28 mouse cellular contexts compared by ENCODE assay signal in genomic region chrX:53085559-53085958, GRCm38 (mm10).
DNase-seq lines count a peak whose midpoint lies in the region; ATAC-seq and TF ChIP-seq lines count a peak whose summit lies in the region.
"Had no signal": no experiment of that assay in that cellular context is flagged by ENCODE, and none has a peak within 500 bp of the region (broad histone marks: within the 10 kb centered on the region; RNA-seq: fewer than 3 reads in every experiment).

No protein-coding gene starts in this region.

- no peaks in the 10 kb centered on the region for H3K36me3 ChIP-seq in embryonic facial prominence, embryonic 14.5 days (ENCODE audit: control insufficient read depth, insufficient read depth, low read length)
- H3K36me3 ChIP-seq in limb, embryonic 14.5 days (ENCODE audit: control insufficient read depth, insufficient read depth, low read length), result no peaks in the 10 kb centered on the region
- H3K36me3 ChIP-seq: embryonic facial prominence, embryonic 12.5 days; forebrain, embryonic 12.5 days; forebrain, embryonic 15.5 days; heart, embryonic 12.5 days; heart, embryonic 15.5 days; hindbrain, embryonic 10.5 days; hindbrain, embryonic 13.5 days had no signal

- H3K9me3 ChIP-seq in embryonic facial prominence, embryonic 14.5 days (ENCODE audit: control insufficient read depth, low read length), result no peaks in the 10 kb centered on the region
- H3K9me3 ChIP-seq in limb, embryonic 14.5 days (ENCODE audit: control insufficient read depth, low read length), result no peaks in the 10 kb centered on the region
- H3K9me3 ChIP-seq: embryonic facial prominence, embryonic 12.5 days; forebrain, embryonic 12.5 days; forebrain, embryonic 15.5 days; heart, embryonic 12.5 days; heart, embryonic 15.5 days; hindbrain, embryonic 10.5 days; hindbrain, embryonic 13.5 days had no signal

- H3K9ac ChIP-seq in embryonic facial prominence, embryonic 14.5 days (ENCODE audit: low read depth, low read length), result no peak overlapping the region
- H3K9ac ChIP-seq in limb, embryonic 14.5 days (ENCODE audit: low read depth, low read length, severe bottlenecking), result no peak overlapping the region
- H3K9ac ChIP-seq: embryonic facial prominence, embryonic 12.5 days; forebrain, embryonic 12.5 days; forebrain, embryonic 15.5 days; heart, embryonic 12.5 days; heart, embryonic 15.5 days; hindbrain, embryonic 13.5 days had no signal

- no peak for ATAC-seq in embryonic facial prominence, embryonic 14.5 days (ENCODE audit: low read depth)
- ATAC-seq in limb, embryonic 14.5 days (ENCODE audit: low FRiP score, low read depth), result peak; percentile 86
- ATAC-seq: activated CD4-positive, CD25-positive, alpha-beta regulatory T cell, adult 4 months; forebrain, embryonic 15.5 days; hindbrain, embryonic 16.5 days had no signal

- no peaks in the 10 kb centered on the region for H3K27me3 ChIP-seq in embryonic facial prominence, embryonic 14.5 days (replicated peaks; ENCODE audit: control insufficient read depth, insufficient read depth, low read length)
- no peaks in the 10 kb centered on the region for H3K27me3 ChIP-seq in limb, embryonic 14.5 days (ENCODE audit: control insufficient read depth, insufficient read depth, low read length)
- H3K27me3 ChIP-seq: embryonic facial prominence, embryonic 12.5 days; forebrain, embryonic 12.5 days; forebrain, embryonic 15.5 days; heart, embryonic 12.5 days; heart, embryonic 15.5 days; hindbrain, embryonic 13.5 days had no signal

- no peak overlapping the region for H3K4me3 ChIP-seq in embryonic facial prominence, embryonic 14.5 days (ENCODE audit: low read depth, low read length)
- no peak overlapping the region for H3K4me3 ChIP-seq in limb, embryonic 14.5 days (replicated peaks; ENCODE audit: low read length)
- H3K4me3 ChIP-seq: embryonic facial prominence, embryonic 12.5 days; erythroblast, embryonic 14.5 days; forebrain, embryonic 12.5 days; forebrain, embryonic 15.5 days; gastrocnemius, adult 2 months; heart, embryonic 12.5 days; heart, embryonic 15.5 days; hindbrain, embryonic 10.5 days; hindbrain, embryonic 13.5 days had no signal

- no peak overlapping the region for H3K4me2 ChIP-seq in embryonic facial prominence, embryonic 14.5 days (ENCODE audit: low read depth, low read length)
- H3K4me2 ChIP-seq in limb, embryonic 14.5 days (replicated peaks; ENCODE audit: low read depth, low read length, severe bottlenecking), result no peak overlapping the region
- H3K4me2 ChIP-seq: embryonic facial prominence, embryonic 12.5 days; forebrain, embryonic 12.5 days; forebrain, embryonic 15.5 days; heart, embryonic 12.5 days; heart, embryonic 15.5 days; hindbrain, embryonic 13.5 days had no signal

- H3K4me1 ChIP-seq in embryonic facial prominence, embryonic 14.5 days (ENCODE audit: control insufficient read depth, insufficient read depth, low read length), result no peaks in the 10 kb centered on the region
- H3K4me1 ChIP-seq in limb, embryonic 14.5 days (ENCODE audit: control insufficient read depth, insufficient read depth, low read length), result peaks cover 11% of the 10 kb centered on the region
- H3K4me1 ChIP-seq: embryonic facial prominence, embryonic 12.5 days; forebrain, embryonic 12.5 days; forebrain, embryonic 15.5 days; heart, embryonic 15.5 days; hindbrain, embryonic 10.5 days; hindbrain, embryonic 13.5 days had no signal

- no peak overlapping the region for H3K27ac ChIP-seq in embryonic facial prominence, embryonic 14.5 days (replicated peaks; ENCODE audit: low read depth, low read length)
- H3K27ac ChIP-seq in limb, embryonic 14.5 days (replicated peaks; ENCODE audit: low read depth, low read length), result no peak overlapping the region
- H3K27ac ChIP-seq: embryonic facial prominence, embryonic 12.5 days; forebrain, embryonic 12.5 days; forebrain, embryonic 15.5 days; gastrocnemius, adult 2 months; heart, embryonic 15.5 days; hindbrain, embryonic 10.5 days; hindbrain, embryonic 13.5 days had no signal

- WGBS in embryonic facial prominence, embryonic 14.5 days, result 52% methylated on average over 5 of the region's 5 CpGs
- 35% methylated on average over 5 of the region's 5 CpGs for WGBS in limb, embryonic 14.5 days

- DNase-seq in embryonic facial prominence, embryonic 14.5 days (ENCODE audit: low spot score), result peak; percentile 59
- DNase-seq in forelimb bud, embryonic 11.5 days (ENCODE audit: low read depth, low spot score), result peak; percentile 36
- DNase-seq in limb, embryonic 14.5 days (ENCODE audit: low spot score), result peak; percentile 45
- DNase-seq in right cerebral cortex, postnatal 10 days (ENCODE audit: low spot score in 2 of 2), result no peak
- no peak for DNase-seq in frontal cortex, postnatal 25 days (ENCODE audit: low spot score in 2 of 2)
- no peak for DNase-seq in right cerebral cortex, postnatal 14 days
- DNase-seq: adrenal gland, adult 8-10 months; adrenal gland, postnatal 25 days; cerebellum, adult 11-12 months; cerebellum, adult 8-10 months; cerebellum, postnatal 10 days; cerebellum, postnatal 36 days; embryo, embryonic 11 days; gastrocnemius, adult 2 months; gastrocnemius, postnatal 14 days; heart, adult 11 months; heart, postnatal 10 days; heart, postnatal 36 days had no signal

- TF ChIP-seq POLR2A in limb, embryonic 14.5 days (IDR thresholded peaks at IDR 0.05; ENCODE audit: borderline replicate concordance, extremely low read depth, insufficient read depth, insufficient read length), result no peak

Comparison
In these comparisons a context has a peak if more than half of its experiments do, and no peak if none do; other contexts are left out.
1. DNase-seq: peak in embryonic facial prominence, embryonic 14.5 days (single experiment), forelimb bud, embryonic 11.5 days (single experiment) and limb, embryonic 14.5 days (single experiment); none in right cerebral cortex, postnatal 10 days (0 of 2), frontal cortex, postnatal 25 days (0 of 2) and right cerebral cortex, postnatal 14 days (single experiment).